Mouse (Mus musculus) adrenal gland (tissue): ENCODE data around the gene Nup214.

Source experiments
- intact Hi-C: fragments of 180-260 bp; cut with DNase I; formaldehyde crosslinking; loops from one replicate; pipeline ENCODE4 v1.15.1; 2025
- long read RNA-seq, 2 experiments: library from polyadenylated mRNA; unstranded; transcript quantifications; one replicate each; pipeline ENCODE4 v2.0.0; 2020; ENCODE audit warnings: borderline replicate concordance in 1 of 2; ENCODE audit not compliant: insufficient replicate concordance in 1 of 2

Nup214 gene
- long read RNA-seq, experiment 1, partial matches to known transcripts: 10 of 14 reads
- long read RNA-seq, experiment 1, other reads (novel, unspliced or antisense): 3 of 14 reads
- long read RNA-seq, experiment 2, partial matches to known transcripts: 11 of 15 reads
- long read RNA-seq, experiment 2, other reads (novel, unspliced or antisense): 2 of 15 reads

DNA sequence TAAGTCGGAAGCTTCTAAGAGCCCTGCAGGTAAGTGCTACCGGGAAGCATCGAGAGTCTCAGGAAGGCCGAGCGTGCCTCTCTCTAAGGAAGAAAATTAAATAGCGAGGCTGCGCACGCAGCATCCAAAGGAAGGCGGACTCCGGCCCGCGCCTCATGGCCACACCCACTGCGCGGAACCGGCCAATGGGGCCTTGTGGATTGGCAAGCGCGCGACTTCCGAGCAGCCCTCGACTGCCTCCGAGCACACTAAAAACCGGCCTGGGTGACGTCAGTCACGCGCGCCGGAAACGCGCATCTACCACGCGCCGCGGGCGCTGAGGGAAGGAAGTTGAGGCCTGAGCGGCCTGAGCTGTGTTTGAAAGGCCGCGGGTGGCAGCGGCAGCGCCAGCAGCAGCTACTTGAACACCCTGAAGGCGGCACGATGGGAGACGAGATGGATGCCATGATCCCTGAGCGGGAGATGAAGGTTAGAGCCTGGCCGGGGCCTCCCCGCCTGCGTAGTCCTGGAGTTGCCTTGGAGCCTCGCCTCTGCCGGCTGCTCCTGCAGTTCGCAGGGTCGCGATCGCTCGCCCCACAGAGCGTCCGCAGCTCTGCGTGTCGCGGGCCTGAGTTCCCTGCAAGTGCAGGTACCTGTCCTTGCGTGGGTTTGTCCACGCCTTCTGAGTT, at the start of gene Nup214:
Nup214 (plus strand) TSS at position 296 of the 668 bp plus-strand sequence.
- intact Hi-C loops: no loop called here

DNA sequence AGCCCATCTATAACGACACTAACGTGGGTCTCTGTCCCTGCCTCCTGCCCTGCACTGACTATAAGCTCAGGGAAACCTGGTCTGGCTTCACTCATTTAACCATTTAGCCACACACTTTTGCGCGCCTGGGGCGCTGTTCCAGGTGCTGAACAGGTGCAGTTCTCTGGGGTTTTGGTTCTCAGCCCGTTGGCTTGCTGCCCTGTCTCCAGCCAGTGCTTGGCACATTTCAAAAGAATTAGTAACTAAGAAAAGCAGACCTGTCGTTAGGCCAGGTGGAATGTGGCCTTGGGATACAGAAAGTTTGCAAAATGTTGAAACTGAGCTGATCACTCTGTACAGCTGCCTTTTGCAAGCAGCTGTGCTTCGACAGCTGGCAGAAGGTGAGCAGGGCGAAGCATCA, 49.4 kb upstream of the Nup214 start:
- intact Hi-C loops: loop anchor here (5.0 kb wide), 1 partner anchor 207 kb away; no protein-coding TSS in a partner anchor

DNA sequence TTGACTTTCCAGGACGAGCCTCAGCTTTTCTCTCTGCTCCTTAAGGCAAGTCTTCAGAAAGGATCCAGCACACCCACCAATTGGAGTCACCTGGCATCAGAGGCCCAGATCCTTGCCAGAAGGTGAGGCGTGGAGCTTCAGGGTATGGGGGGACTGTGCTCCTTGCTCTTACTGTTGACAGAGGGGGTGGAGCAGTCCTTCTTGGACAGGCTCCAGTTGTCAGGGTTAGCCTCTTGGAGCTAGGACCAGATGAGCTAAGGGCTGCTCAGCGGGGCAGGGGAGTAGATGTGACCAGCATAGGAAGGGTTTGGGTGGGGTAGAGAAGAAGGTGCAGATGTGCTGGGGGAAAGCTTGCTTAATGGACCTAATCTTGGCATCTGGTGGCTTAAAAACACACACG, 48.3 kb upstream of the Nup214 start:
- intact Hi-C loops: no loop called here

DNA sequence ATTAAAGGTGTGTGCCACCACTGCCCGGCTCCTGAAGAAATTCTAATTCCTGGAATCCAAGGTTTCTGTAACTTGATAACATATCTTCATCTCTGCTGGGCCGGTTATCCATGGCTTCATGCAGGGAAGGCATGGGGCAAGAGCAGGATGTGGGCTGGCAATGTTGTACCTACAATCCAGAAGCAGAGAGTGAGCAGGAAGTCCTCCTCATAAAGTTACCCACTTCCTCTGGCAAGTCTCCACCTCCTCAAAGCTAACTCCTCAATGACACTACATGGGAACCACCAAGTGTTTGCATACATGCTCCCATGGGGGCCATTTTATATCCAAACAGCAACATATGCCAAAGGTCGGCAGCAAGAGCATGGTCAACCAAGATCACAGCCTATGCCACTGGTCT, 44.6 kb upstream of the Nup214 start:
- intact Hi-C loops: no loop called here

DNA sequence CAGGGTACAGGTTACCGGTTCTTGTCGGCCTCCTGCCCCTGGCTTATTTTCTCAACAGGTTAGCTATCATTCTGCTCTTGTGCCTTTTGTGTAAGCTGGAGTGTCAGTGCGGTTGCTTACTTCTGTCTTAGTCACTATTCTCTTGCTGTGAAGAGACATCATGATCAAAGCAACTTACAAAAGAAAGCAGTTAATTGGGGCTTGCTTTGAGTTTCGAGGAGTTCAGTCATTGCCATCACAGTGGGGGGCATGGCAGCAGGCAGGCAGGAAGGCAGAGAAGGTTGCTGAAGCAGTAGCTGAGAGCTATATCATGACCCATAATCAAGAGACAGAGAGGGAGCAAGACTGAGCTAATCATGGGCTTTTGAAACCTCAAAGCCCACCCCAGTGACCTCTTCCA, 39.7 kb upstream of the Nup214 start:
- intact Hi-C loops: no loop called here

DNA sequence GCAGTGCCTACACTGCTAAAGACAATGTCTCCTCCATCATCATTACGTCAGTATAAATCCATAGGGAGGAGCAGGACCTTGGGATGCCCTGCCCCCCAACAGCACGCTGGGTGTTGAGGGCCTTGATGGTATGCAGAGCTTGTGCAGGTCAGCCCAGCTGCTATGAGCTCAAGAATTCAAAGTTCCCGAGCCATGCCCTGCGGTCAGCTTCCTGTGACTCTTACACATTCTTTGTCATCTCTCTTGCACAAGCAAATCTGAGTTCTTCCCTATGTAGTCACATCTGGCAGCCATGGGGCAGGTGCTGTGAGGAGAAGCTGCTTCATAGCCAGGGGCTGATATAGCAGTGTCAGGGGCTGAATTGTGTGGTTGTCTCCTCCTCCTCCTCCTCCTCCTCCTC, 39.2 kb upstream of the Nup214 start:
- intact Hi-C loops: no loop called here

DNA sequence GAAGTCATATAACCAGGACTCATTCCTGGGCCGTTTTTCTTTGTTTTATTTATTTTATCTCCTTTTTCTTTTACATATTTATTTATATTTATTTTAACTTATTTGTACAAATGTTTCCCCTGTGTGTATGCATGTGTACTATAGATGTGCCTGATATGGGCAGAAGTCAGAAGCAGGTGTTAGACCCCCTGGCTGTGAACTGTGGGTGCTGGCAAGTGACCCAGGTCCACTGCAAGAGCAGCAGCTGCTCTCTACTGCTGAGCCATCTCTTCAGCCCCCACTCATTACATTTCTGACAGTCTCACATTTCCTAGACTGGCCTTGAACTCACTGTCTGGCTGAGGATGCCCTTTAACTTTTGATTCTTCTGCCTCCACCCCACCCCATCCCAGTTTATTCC, 35.9 kb upstream of the Nup214 start:
- intact Hi-C loops: no loop called here

DNA sequence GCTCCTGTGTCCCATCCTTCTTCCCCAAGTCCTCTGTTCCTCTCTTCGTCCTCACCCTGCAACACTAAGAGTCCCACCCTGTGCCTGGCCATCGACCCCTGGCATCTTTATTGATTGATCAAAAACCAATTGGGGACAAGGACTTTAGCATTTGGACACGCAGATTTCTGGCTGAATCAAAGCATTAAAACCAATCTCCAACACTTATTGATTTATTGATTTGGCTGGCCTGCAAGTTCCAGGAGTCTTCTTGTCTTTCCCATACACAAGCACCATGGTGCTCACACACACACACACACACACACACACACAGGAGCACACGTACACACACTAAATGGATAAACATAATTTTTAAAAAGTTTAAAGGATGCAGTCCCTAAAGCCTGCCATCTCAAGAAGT, 31.2 kb upstream of the Nup214 start:
- intact Hi-C loops: no loop called here

DNA sequence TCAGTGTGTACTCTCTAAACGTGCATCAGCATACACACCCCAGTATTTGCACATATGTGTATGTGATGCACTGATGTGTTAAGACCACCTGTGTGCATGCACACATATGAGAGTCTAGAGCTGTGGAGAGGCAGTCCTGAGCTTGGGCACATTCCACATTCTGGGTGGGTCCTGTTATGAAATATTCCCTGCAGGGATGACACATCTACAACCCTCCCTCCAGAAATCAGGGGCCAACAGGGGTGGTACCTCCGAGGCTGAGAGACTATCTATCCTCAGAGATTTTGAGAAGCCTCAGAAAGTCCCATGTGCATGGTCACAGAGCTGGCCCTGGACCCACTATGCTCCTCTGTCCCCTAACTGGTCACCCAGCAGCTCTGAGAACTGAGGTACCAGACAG, 28.7 kb upstream of the Nup214 start:
- intact Hi-C loops: no loop called here

DNA sequence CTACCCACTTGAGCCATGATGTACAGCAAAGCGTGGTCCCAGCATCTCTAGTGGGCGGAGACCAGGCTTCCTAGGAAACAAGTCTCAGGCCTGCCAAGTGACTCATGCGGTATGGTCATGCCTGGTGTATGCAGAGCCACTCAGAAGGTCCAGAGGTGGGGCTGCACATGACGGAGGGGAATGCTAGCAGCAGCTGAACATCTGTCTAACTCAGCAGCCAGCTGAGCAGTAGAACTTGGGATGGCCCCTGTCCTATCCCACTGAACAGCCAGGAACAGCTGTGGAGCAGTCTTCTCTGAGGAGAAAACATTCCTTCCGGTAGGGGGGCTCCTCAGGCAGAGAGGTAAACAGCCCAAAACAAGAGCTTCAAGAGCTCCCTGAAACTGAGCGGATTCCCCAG, 25.8 kb upstream of the Nup214 start:
- intact Hi-C loops: no loop called here

DNA sequence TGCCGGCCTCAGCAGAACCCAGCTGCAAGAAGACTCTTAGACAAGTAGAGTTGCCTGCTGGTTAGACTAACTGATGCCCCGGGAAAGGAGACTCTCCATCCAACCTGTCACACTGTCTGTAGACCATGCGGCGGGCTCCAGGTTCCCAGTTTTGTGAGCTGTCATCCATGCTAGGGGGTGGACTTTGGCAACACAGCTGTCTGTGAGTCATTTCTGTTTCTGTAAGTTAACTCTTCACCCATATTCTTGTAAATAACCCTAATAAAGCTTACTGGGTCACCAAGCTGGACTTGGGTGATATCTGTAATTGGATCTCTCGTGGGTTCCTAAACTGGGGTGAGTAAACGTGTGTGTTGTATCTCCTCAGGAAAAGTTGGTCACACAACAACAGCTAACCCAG, 25.4 kb upstream of the Nup214 start:
- intact Hi-C loops: no loop called here

DNA sequence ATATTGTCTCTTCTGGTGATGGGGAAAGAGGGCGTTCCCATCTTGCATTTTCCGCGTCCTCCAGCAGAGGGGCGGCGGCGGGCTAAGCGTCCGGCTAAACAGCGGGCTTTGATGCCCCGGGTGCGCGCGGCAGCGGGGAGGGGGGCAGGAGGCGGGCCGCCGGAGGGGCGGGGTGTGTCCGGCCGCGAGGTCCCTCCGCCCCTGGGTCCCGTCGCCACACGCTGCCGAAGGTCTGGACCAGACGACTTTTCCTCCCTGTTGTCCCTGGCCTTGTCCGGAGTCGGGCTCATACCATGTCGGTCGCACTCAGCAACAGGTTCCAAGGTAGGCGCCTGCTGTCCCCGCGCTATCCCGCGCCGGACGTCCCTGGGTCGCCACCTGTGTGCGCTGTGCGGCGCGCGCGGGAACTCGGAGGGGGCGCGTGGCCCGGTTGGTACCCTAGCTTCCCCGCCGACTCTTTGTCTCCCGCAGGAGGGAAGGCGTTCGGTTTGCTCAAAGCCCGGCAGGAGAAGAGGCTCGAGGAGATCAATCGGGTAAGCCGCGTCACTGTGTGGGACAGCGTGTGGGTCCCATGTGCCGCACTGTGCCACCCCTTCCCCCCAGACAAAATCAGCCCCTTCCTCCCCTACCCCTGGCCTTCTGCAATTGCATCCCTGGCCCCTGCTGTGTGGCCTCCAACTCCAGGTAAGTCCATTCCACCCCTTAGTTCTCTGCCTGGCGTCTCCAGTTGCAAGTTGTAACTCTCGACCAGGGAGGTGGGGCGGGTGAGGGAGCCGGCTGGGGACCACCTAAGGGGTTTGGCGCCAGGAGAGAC, 24.0 kb upstream of the Nup214 start, which contains the start of gene Aif1l:
Aif1l (plus strand) TSS at position 82 of the 814 bp plus-strand sequence.
- intact Hi-C loops: no loop called here

DNA sequence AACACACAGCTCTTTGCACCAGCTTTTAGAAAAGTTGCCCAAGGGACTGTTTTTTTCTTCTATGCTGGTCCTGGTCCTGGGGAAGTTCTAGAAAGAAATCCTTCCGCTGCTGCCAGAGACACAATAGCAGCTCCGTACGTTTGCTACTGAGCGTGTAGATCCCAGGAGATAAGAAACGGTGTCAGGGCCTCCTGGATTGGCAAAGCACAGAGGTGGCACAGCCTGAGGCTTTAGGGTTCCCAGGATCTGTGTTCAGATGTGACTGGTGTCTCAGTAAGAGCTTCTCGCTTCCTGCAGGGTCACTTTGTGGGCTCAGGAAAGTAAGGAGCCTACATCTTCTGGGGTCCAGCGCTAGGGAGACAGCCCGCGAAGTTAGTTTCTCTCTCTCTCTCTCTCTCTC, 23.3 kb upstream of the Nup214 start:
- intact Hi-C loops: no loop called here

DNA sequence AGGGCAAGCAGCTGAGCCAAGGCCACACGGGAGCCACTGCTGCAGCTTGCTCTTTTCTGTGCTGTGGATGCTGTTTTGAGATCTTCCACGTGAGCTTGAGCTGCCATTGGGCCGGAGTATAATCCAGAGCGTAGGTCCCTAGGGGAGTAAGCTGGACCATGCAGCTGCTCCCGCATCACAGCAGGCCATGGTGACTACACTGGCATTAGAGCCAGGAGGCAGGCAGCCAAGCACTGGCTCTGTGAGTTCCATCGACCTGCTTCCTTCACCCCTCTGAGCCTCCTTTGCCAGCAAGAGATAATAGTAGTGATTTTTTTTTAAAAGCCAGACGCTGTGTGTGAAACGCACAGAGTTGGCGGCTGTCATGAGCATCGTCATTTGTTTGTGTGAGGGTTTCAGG, 22.0 kb upstream of the Nup214 start:
- intact Hi-C loops: no loop called here

DNA sequence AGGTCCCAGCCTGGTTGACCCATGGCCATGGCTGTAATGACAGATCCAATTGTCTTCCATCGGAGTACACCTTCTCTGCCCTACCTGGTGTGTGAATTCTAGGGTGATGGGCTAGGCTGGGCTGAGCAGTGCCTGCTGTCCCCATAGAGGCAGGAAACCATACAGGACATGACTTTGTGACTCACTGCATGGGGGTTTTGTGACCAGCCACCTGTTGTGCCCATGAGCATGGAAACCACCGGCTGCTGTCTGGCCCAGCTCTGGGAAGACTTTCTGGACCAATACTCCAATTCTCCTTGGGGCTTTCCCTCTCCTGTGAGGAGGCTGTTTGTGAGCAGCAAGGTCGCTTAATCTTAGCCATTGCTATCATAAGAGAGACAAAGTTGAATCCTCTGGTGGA, 21.5 kb upstream of the Nup214 start:
- intact Hi-C loops: no loop called here

DNA sequence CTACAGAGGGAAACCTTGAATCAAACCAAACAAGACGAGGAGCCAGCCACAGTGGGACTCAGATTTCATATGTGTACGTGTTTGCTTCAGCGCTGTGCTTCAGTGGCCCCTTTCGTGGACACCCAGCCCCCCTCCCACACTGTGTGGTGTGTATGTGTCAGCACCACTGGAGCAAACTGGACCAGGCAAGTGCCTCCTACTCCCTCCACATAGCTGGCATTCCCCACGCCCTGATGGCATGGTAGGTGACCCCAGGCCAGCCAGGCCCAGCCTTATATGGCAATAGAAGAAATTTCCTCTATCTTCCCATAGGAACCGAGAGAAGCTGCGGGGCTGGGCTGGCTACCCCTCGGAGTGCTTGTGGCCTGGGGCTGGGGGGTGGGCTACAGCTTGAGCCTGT, 20.5 kb upstream of the Nup214 start:
- intact Hi-C loops: no loop called here

DNA sequence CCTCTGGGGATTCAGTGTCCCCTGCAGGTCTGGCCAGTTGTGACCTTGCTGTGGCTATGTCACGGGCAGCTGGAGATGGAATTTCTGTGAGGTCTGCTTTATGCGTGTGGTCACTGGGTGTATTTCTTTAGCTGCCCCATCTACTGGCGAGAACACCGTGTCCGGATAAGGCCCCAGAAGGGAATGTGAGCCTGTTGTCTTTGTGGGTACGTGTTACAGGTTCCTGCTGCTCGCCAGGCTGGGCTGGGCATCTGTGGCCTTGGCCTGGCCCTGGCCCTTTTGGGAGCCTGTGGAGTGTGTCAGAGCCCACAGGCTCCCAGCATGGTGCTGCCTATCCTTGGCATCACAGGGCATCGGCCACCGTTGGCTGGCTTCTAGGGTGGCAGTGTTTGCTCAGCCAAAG, 19.5 kb upstream of the Nup214 start:
- intact Hi-C loops: no loop called here

DNA sequence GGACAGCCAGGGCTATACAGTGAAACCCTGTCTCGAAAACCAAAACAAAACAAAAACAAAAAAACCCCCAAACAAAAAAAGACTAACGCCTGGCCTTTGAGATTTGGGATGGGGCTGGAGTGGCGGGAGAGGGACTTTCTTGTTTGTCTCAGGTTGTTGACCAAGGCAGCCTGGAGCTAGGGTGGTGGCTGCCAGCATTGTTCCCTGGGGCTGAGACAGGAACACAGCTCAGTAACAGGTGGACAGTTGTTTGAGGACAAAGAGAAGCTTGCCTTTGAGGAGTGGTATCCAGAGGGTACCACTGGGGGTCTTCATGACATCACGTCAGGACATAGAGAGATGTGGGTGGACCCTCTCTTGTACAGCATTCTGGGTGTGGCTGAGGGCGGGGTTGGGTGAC, 18.6 kb upstream of the Nup214 start:
- intact Hi-C loops: no loop called here

DNA sequence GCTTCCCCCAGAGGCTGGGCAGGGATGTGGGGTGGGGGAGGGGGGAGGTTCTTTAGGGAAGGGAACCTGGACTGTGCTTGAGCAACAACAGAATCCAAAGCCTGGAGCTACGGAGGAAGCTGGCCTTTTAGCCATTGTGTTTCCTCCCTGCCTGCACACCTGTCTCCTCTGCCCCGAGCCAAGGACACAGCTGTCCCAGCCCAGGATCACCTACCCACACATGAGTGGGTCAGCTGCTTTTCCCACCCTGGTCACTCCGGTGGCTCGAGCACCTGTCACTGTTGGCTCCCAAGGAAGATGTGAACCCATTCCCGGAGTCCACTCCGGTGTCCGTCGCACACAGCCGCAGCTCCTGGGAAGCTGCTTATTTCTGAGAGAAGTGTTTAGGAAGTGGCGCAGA, 17.0 kb upstream of the Nup214 start:
- intact Hi-C loops: no loop called here

DNA sequence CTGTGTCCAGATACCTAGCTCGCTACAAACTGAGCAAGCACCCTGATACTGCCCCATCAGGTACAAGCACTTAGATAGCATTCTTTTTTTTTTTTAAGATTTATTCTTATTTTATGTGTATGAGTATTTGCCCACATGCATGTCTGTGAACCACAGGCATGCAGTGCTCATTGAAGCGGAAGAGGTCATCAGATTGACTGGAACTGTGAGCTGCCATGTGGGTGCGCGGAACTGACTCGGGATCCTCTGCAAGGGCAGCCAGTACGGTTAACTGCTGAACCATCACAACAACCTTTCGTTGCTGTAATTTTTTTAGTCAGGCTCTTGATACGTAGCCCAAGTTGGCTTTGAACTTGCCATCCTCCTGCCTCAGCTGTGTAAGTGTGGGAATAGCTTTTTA, 13.2 kb upstream of the Nup214 start:
- intact Hi-C loops: no loop called here

DNA sequence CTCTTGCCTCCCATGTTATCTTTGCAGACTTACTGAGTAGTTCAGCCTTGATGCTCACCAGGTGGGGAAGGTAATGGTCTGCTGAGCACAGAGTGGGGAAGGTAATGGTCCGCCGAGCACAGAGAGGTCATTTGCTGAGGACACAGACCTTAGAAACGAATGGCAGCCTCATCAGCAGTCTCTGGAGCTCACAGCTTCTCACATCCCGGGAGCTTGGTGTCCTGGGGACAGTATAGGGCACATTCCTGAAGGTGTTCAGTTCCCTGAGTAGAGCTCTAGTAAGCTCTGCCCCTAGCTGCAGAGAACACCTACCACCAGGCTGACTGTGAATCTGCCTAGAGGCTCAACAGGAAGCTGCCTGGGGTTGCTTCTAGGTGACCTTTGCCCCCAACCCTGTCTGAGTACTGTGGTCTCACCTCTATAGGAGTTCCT, 12.4 kb upstream of the Nup214 start:
- intact Hi-C loops: no loop called here

DNA sequence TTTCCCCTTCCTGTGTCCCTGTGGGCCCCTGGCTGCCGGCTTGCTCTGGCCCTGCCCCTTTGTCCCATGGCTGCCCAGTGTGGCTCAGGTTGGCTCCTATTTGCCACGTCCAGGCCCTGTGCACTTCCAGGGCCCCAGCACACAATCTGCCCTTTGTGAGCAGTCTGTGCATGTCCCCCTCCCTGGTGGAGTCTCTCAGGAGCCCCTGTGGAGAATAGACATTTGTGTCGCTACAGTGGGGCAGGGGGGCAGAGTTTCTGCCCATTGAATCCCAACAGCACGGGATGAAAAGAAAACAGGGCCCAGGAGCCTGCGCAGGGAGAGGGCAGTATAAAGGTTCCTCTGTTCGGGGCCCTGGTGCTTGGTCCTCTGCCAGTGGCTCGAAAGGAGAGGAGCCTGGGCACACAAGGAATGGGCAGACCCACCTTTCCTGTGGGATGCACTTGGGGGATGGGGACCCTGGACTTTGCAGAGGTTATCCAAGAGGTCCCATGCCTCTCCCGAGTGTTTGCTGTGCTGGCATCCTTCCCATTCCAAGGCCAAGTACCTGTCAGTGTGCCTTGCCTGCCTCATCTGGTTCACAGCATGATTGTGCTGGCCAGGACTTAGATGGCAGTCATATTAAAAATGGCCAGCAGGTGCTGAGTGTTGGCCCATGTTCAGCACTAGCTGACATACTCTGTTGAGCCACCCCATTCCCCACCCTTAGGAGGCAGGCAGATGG, 11.6 kb upstream of the Nup214 start:
- intact Hi-C loops: no loop called here
